Mouse (Mus musculus) forebrain, embryonic 14.5 days (tissue): ENCODE data around the gene Ttc23l. TPM values are rescaled to one million over a fixed set of nuclear protein-coding genes. Genes with fewer than 3 reads are reported as not detected.

Experiments used
- ATAC-seq: fragments of 200-750 bp; cut with Nextera tagmentation; 2 replicates; pipeline ENCODE4 v1.8.0; 2017; ENCODE audit warnings: mild to moderate bottlenecking, moderate library complexity
- DNase-seq: peaks from one replicate; pipeline ENCODE4 v3.0.0-alpha.2; 2015; ENCODE audit warnings: low spot score
- H3K27ac ChIP-seq: fragments of 300-500 bp; sonication (generic); 2 replicates; pipeline ENCODE4 v1.5.1; 2014; ENCODE audit warnings: low read depth, mild to moderate bottlenecking, control low read depth, low read length, moderate library complexity
- H3K27me3 ChIP-seq: fragments of 300-500 bp; sonication (generic); replicated peaks from 2 replicates; pipeline ENCODE4 v1.6.1; 2014; ENCODE audit warnings: low read length, control low read depth, mixed read lengths; ENCODE audit not compliant: control insufficient read depth, insufficient read depth
- H3K36me3 ChIP-seq: fragments of 300-500 bp; sonication (generic); 2 replicates; pipeline ENCODE4 v1.6.1; 2014; ENCODE audit warnings: low read length, control low read depth; ENCODE audit not compliant: control insufficient read depth, insufficient read depth
- H3K4me1 ChIP-seq: fragments of 300-500 bp; sonication (generic); 2 replicates; pipeline ENCODE4 v1.6.1; 2014; ENCODE audit warnings: antibody characterized with exemption, low read length, control low read depth; ENCODE audit not compliant: control insufficient read depth, insufficient read depth
- H3K4me2 ChIP-seq: fragments of 300-500 bp; sonication (generic); 2 replicates; pipeline ENCODE4 v1.6.1; 2014; ENCODE audit warnings: mild to moderate bottlenecking, control low read depth, low read length
- H3K4me3 ChIP-seq: fragments of 300-500 bp; sonication (generic); 2 replicates; pipeline ENCODE4 v1.5.1; 2014; ENCODE audit warnings: low read depth, low read length, control low read depth
- H3K9ac ChIP-seq: fragments of 300-500 bp; sonication (generic); 2 replicates; pipeline ENCODE4 v1.6.1; 2014; ENCODE audit warnings: mild to moderate bottlenecking, low read length, control low read depth, moderate library complexity
- H3K9me3 ChIP-seq: fragments of 300-500 bp; sonication (generic); replicated peaks from 2 replicates; pipeline ENCODE4 v1.6.1; 2016; ENCODE audit warnings: low read length, control low read depth, mixed read lengths; ENCODE audit not compliant: control insufficient read depth
- WGBS: fragments of 180-500 bp; shearing (Covaris S2); extraction: QIAGEN DNeasy Blood & Tissue Kit; methylation state at CpG from one replicate; pipeline ENCODE4 v1.1.7; 2014; 5-methylcytosine and 5-hydroxymethylcytosine counted together
- polyA plus RNA-seq: library from polyadenylated mRNA; unstranded; fragments of >200 nt; fragmentation: Nextera tagmentation; extraction: Ambion mirVana; gene quantifications from 2 replicates; pipeline ENCODE4 v1.2.1, GENCODE M21; 2014

Ttc23l gene
- polyA plus RNA-seq: not detected in 2 replicates

GRCm38 (mm10) chr15:10558465-10558864 lies at the start of gene Ttc23l:
Gene Ttc23l, minus strand, starts transcription at chr15:10558668.
- ATAC-seq (no peak), DNase-seq (no peak)
- 87% methylated on average over 13 of the region's 13 CpGs for WGBS
- no peaks in the 10 kb centered on the region for H3K36me3 ChIP-seq
- H3K27me3 ChIP-seq: no peaks in the 10 kb centered on the region
- H3K4me2 ChIP-seq: no peak within 1 kb of the TSS
- no peaks in the 10 kb centered on the region for H3K4me1 ChIP-seq
- H3K9me3 ChIP-seq: no peaks in the 10 kb centered on the region
- H3K9ac ChIP-seq: no peak within 1 kb of the TSS
- H3K27ac ChIP-seq: no peak within 1 kb of the TSS
- H3K4me3 ChIP-seq: no peak within 1 kb of the TSS

GRCm38 (mm10) chr15:10599413-10599812 lies 40.9 kb upstream of the Ttc23l start:
- no peak for DNase-seq
- 84% methylated on average over 7 of the region's 7 CpGs for WGBS

GRCm38 (mm10) chr15:10598259-10599225 lies 40.1 kb upstream of the Ttc23l start:
- no peak overlapping the region for H3K4me3 ChIP-seq
- H3K27me3 ChIP-seq: no peaks in the 10 kb centered on the region
- no peak overlapping the region for H3K9ac ChIP-seq
- no peaks in the 10 kb centered on the region for H3K4me1 ChIP-seq
- no peaks in the 10 kb centered on the region for H3K9me3 ChIP-seq
- no peaks in the 10 kb centered on the region for H3K36me3 ChIP-seq
- no peak overlapping the region for H3K4me2 ChIP-seq
- no peak overlapping the region for H3K27ac ChIP-seq
- 81% methylated on average over 16 of the region's 16 CpGs for WGBS
- ATAC-seq (no peak), DNase-seq (no peak)

More at GRCm38 (mm10) chr15:10599413-10599812, 40.9 kb upstream of the Ttc23l start:
- H3K27ac ChIP-seq: no peak overlapping the region
- no peaks in the 10 kb centered on the region for H3K36me3 ChIP-seq
- no peaks in the 10 kb centered on the region for H3K4me1 ChIP-seq
- H3K9ac ChIP-seq: no peak overlapping the region
- ATAC-seq: no peak
- H3K27me3 ChIP-seq: no peaks in the 10 kb centered on the region
- H3K9me3 ChIP-seq: 0 out of 2 replicates have a peak, but pooled peaks cover 3% of the 10 kb centered on the region
- no peak overlapping the region for H3K4me2 ChIP-seq
- no peak overlapping the region for H3K4me3 ChIP-seq

- Histone ChIP-seq H3K36me3 (no peaks in the 10 kb centered on the region), H3K4me3 (no peak overlapping the region), H3K9ac (no peak overlapping the region), H3K27ac (no peak overlapping the region), H3K4me2 (no peak overlapping the region), H3K27me3 (no peaks in the 10 kb centered on the region), H3K9me3 (no peaks in the 10 kb centered on the region), H3K4me1 (no peaks in the 10 kb centered on the region)
- 95% methylated on average over 9 of the region's 9 CpGs for WGBS
- DNase-seq: no peak
- ATAC-seq: no peak
These were observed 38.4 kb upstream of the Ttc23l start for GRCm38 (mm10) chr15:10596871-10597270.

- Histone ChIP-seq H3K9ac (no peak overlapping the region), H3K27ac (no peak overlapping the region), H3K27me3 (no peaks in the 10 kb centered on the region), H3K4me1 (no peaks in the 10 kb centered on the region), H3K4me2 (no peak overlapping the region), H3K9me3 (no peaks in the 10 kb centered on the region), H3K4me3 (no peak overlapping the region), H3K36me3 (no peaks in the 10 kb centered on the region)
- ATAC-seq: peak; percentile 66
- DNase-seq: peak; percentile 46
- WGBS: 37% methylated on average over 5 of the region's 6 CpGs
These were observed 36.9 kb upstream of the Ttc23l start for GRCm38 (mm10) chr15:10595408-10595807.

GRCm38 (mm10) chr15:10594910-10595309 lies 36.4 kb upstream of the Ttc23l start:
- Histone ChIP-seq H3K36me3 (no peaks in the 10 kb centered on the region), H3K9me3 (no peaks in the 10 kb centered on the region), H3K9ac (no peak overlapping the region), H3K27ac (no peak overlapping the region), H3K4me2 (no peak overlapping the region), H3K4me1 (no peaks in the 10 kb centered on the region), H3K27me3 (no peaks in the 10 kb centered on the region), H3K4me3 (no peak overlapping the region)
- peak; percentile 62 for ATAC-seq
- no peak for DNase-seq
- 68% methylated on average over 10 of the region's 10 CpGs for WGBS

- Histone ChIP-seq H3K9ac (no peak overlapping the region), H3K4me2 (no peak overlapping the region), H3K4me3 (no peak overlapping the region), H3K27me3 (no peaks in the 10 kb centered on the region), H3K9me3 (no peaks in the 10 kb centered on the region), H3K27ac (no peak overlapping the region), H3K4me1 (no peaks in the 10 kb centered on the region), H3K36me3 (peaks cover 6% of the 10 kb centered on the region; the same call in 1 of the 2 replicates)
- no peak for DNase-seq
- ATAC-seq: no peak
- 94% methylated on average over 6 of the region's 6 CpGs for WGBS
These were observed 34.6 kb upstream of the Ttc23l start for GRCm38 (mm10) chr15:10593094-10593493.

- no peak overlapping the region for H3K4me2 ChIP-seq
- no peak overlapping the region for H3K4me3 ChIP-seq
- no peaks in the 10 kb centered on the region for H3K4me1 ChIP-seq
- H3K9ac ChIP-seq: no peak overlapping the region
- no peak for DNase-seq
- peaks cover 10% of the 10 kb centered on the region; the same call in 1 of the 2 replicates for H3K36me3 ChIP-seq
- no peaks in the 10 kb centered on the region for H3K27me3 ChIP-seq
- no peak for ATAC-seq
- 82% methylated on average over 2 of the region's 2 CpGs for WGBS
- H3K9me3 ChIP-seq: no peaks in the 10 kb centered on the region
- H3K27ac ChIP-seq: no peak overlapping the region
These were observed 28.1 kb upstream of the Ttc23l start for GRCm38 (mm10) chr15:10586565-10586964.
